Mouse (Mus musculus) liver, postnatal 0 days (tissue): ENCODE results near the gene Ttc19.

Experiments used
- CTCF ChIP-seq: sonication (generic); IDR thresholded peaks from 2 replicates; pipeline ENCODE4 v1.5.1; 2016; ENCODE audit warnings: antibody characterized with exemption, low read depth
- EP300 ChIP-seq: IDR thresholded peaks from 2 replicates; pipeline ENCODE4 v1.6.1; 2016; ENCODE audit warnings: antibody characterized with exemption, low read depth, mild to moderate bottlenecking

DNA sequence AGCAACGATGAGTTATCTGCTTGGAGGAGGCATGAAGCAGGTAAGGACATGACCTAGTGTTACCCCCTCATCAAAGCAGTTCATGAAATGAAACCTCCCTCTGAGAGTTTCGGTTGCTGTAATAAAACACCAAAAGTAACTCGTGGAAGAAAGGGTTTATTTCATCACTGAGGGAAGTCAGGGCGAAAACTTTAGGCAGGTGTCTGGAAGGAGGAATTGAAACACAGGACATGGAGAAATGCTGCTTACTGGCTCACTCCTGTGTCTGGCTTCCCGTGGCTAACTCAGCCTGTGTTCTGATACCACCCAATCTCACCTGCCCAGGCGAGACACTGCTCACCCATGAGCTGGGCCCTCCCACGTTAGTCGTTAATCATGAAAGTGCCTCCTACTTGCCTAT lies 3.7 kb downstream of the Ttc19 start:
- TF ChIP-seq CTCF, result no peak
- no peak for TF ChIP-seq EP300
